Mouse (Mus musculus) lung, embryonic 16.5 days (tissue): ENCODE measurements at regions not wholly inside any gene's neighbourhood (a gene's known extent, or its start where the extent isn't known, plus 50 kb on each side); places are given as distances from the start of the nearest gene placed in this dataset.

Experiments used
- ATAC-seq: fragments of 200-750 bp; cut with Nextera tagmentation; 2 replicates; pipeline ENCODE4 v1.8.0; 2017; ENCODE audit warnings: low read depth, mild to moderate bottlenecking, moderate library complexity
- H3K27ac ChIP-seq: fragments of 300-500 bp; sonication (generic); 2 replicates; pipeline ENCODE4 v1.5.1; 2014; ENCODE audit warnings: mild to moderate bottlenecking, control low read depth, low read length
- H3K27me3 ChIP-seq: fragments of 300-500 bp; sonication (generic); 2 replicates; pipeline ENCODE4 v1.6.1; 2014; ENCODE audit warnings: low read depth, low read length, mixed read lengths; ENCODE audit not compliant: control insufficient read depth, insufficient read depth
- H3K36me3 ChIP-seq: fragments of 300-500 bp; sonication (generic); 2 replicates; pipeline ENCODE4 v1.6.1; 2014; ENCODE audit warnings: low read length; ENCODE audit not compliant: control insufficient read depth, insufficient read depth
- H3K4me1 ChIP-seq: fragments of 300-500 bp; sonication (generic); replicated peaks from 2 replicates; pipeline ENCODE4 v1.6.1; 2014; ENCODE audit warnings: low read length, mixed read lengths; ENCODE audit not compliant: control insufficient read depth, insufficient read depth
- H3K4me2 ChIP-seq: fragments of 300-500 bp; sonication (generic); 2 replicates; pipeline ENCODE4 v1.6.1; 2014; ENCODE audit warnings: low read depth, low read length, control low read depth
- H3K4me3 ChIP-seq: fragments of 300-500 bp; sonication (generic); 2 replicates; pipeline ENCODE4 v1.5.1; 2014; ENCODE audit warnings: mild to moderate bottlenecking, low read length, control low read depth
- H3K9ac ChIP-seq: fragments of 300-500 bp; sonication (generic); 2 replicates; pipeline ENCODE4 v1.6.1; 2014; ENCODE audit warnings: low read length, control low read depth
- H3K9me3 ChIP-seq: fragments of 300-500 bp; sonication (generic); 2 replicates; pipeline ENCODE4 v1.6.1; 2016; ENCODE audit warnings: low read length; ENCODE audit not compliant: control insufficient read depth
- WGBS: fragments of 180-500 bp; shearing (Covaris S2); extraction: QIAGEN DNeasy Blood & Tissue Kit; methylation state at CpG from one replicate; pipeline ENCODE4 v1.1.7; 2014; 5-methylcytosine and 5-hydroxymethylcytosine counted together

DNA sequence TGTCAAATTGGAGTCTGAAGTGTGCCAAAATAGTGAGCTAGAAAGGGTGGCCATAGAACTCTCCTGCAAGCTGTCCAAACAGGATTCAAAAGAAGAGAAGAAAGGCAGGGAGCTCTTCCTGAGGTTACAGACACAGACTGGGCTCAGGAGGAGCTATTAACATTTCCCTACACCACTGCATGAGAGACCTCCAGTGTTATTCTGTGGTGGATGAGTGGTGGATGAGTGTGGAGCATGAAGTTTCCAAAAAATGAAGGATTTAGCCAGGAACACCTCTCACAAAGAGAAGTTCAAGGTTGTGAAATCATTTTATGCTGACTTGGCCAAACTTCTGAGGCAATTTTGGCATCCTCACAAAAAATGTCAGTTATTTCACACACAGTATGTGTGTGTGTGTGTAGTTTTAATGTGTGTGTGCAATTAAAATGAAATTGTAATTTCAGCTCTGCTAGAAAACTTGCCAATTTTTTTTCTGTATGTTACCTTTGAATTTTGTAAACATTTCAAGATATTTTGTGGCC lies 388.5 kb upstream of the Gm765 start:
- Histone ChIP-seq H3K4me1 (peaks cover 3% of the 10 kb centered on the region; the same call in 1 of the 2 replicates), H3K4me2 (no peak overlapping the region), H3K27me3 (no peaks in the 10 kb centered on the region), H3K9ac (no peak overlapping the region), H3K9me3 (no peaks in the 10 kb centered on the region), H3K27ac (no peak overlapping the region), H3K4me3 (no peak overlapping the region), H3K36me3 (no peaks in the 10 kb centered on the region)
- peak; percentile 51; the same call in 1 of the 2 replicates for ATAC-seq

DNA sequence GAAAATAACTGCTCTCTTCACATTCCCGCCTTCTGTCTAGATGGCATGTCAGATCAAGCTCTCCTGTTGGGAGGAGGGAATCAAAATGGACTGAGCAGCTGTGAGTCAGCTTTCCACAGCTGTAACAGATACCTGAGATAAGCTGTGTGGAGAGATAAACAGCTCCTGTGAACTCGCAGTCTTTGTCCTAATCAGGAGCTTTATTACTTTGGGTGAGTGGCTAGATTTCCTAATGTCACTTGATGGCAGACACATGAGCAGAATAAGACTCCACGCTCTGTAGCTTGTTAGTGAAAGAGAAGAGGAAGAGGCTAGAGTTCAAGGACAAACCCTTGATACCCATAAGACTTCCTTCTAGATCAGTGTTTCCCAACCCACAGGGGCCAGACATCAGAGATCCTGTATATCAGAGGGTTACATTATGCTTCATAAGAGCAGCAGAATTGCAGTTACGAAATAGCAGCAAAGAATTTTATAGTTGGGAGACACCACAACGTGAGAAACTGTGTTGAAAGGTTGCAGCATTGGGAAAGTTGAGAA lies 384.1 kb upstream of the Gm765 start:
- Histone ChIP-seq H3K4me2 (no peak overlapping the region), H3K4me1 (peaks cover 3% of the 10 kb centered on the region; the same call in 1 of the 2 replicates), H3K4me3 (no peak overlapping the region), H3K27ac (no peak overlapping the region), H3K9ac (no peak overlapping the region), H3K27me3 (no peaks in the 10 kb centered on the region), H3K9me3 (no peaks in the 10 kb centered on the region), H3K36me3 (no peaks in the 10 kb centered on the region)
- no peak for ATAC-seq
- 56% methylated on average over 5 of the region's 5 CpGs for WGBS

DNA sequence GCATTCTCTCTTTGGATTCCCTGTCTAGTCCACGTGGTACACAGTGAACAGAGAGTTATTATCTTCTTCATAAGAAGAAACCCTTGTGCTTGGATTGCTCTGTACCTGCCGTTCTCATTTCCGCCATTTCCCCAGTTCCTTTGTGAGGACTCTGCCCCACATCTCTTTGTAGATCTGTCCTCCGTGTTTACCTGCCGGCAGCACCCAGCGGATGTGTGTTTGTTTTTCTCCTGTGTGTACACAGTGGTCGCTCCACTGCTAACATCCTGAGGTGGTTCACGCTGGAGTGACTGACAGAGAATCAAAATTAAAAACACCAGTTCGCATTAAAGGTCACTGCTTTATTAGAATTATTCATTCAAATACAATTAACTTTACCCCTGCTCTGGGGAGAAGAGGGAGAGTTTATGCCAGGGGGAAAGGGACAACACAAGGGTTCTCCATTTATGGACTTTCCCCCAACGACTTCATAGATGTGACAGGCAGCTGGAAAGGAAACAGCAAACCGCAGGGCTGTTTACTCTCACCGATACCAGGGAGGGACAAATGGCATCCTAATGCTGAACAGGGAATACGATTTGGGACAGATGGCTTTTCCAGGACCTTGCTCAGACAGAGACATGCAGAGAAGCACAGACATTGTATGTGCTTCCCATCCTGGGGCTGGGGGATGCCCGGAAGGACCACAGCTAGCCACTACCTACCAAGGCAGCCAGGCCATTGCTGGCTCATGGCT lies 362.5 kb upstream of the Gm765 start:
- Histone ChIP-seq H3K27me3 (no peaks in the 10 kb centered on the region), H3K4me2 (no peak overlapping the region), H3K4me3 (no peak overlapping the region), H3K36me3 (no peaks in the 10 kb centered on the region), H3K9ac (no peak overlapping the region), H3K9me3 (no peaks in the 10 kb centered on the region), H3K4me1 (no peaks in the 10 kb centered on the region), H3K27ac (no peak overlapping the region)
- ATAC-seq, result no peak
- WGBS, result 42% methylated on average over 14 of the region's 14 CpGs

DNA sequence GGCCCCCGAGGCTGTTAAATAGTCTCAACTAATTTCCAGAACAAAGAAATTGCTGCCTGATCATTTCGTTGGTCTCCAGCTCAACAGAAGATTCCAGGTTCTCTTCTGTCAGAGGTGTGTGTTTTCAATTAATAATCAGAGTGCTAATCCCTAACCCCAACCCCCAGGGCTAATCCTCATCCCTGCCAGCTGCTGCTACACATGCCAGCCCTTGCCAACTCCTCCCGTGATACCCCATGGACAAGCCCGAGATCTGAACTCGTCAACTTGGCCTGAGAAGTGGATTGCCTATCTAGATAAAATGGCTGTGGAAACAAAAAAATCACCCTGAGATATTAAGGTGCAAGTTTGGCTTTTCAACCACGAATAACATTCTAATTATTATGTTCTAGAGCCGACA lies 355.0 kb upstream of the Gm765 start:
- no peaks in the 10 kb centered on the region for H3K4me1 ChIP-seq
- H3K27me3 ChIP-seq, result no peaks in the 10 kb centered on the region
- H3K9ac ChIP-seq, result no peak overlapping the region
- ATAC-seq, result no peak
- H3K9me3 ChIP-seq, result no peaks in the 10 kb centered on the region
- no peaks in the 10 kb centered on the region for H3K36me3 ChIP-seq
- WGBS, result 77% methylated on average over 7 of the region's 7 CpGs
- H3K27ac ChIP-seq, result no peak overlapping the region
- no peak overlapping the region for H3K4me2 ChIP-seq
- H3K4me3 ChIP-seq, result no peak overlapping the region

DNA sequence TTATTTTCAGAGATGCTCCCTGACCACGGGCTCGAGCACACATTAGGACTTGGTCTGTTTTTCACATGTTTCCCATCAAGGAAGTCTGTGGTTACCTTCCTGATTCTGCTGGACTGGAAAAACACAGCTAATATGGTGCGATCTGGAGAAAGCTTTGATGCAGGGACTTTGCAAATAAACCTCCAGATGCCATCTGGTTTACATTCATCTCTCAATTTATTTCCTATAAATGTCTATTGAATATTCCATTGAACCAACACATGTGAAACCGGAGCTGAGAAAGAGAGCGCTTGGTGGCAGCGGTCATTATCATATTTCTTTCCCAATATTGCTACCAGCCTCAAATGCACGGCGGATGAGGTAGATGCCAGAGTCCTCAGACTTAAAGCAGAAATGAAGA lies 350.9 kb upstream of the Gm765 start:
- Histone ChIP-seq H3K4me1 (no peaks in the 10 kb centered on the region), H3K9me3 (no peaks in the 10 kb centered on the region), H3K4me3 (no peak overlapping the region), H3K9ac (no peak overlapping the region), H3K4me2 (no peak overlapping the region), H3K27me3 (no peaks in the 10 kb centered on the region), H3K27ac (no peak overlapping the region), H3K36me3 (no peaks in the 10 kb centered on the region)
- WGBS, result 72% methylated on average over 8 of the region's 8 CpGs
- ATAC-seq, result no peak

DNA sequence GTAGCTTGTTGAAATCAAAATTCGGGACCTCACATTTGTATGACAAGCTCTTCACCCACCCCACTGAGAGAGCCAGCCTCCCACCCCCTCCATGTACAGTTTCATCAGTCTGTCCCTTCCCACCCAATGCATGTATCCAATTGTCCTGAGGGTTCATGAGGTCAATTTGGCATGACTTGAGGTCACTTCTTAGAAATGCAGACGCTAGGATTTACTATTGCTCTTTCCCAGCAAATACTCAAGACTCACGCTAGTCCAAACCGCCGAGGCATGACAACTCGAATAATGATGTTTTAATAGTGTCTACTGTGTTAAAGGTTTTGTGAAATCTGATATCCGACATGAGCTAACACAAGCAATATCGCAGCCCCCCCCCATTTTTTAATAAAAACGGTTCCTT lies 347.6 kb upstream of the Gm765 start:
- no peak overlapping the region for H3K27ac ChIP-seq
- H3K27me3 ChIP-seq, result no peaks in the 10 kb centered on the region
- no peaks in the 10 kb centered on the region for H3K4me1 ChIP-seq
- H3K9me3 ChIP-seq, result no peaks in the 10 kb centered on the region
- no peak overlapping the region for H3K9ac ChIP-seq
- no peak overlapping the region for H3K4me3 ChIP-seq
- H3K4me2 ChIP-seq, result no peak overlapping the region
- no peaks in the 10 kb centered on the region for H3K36me3 ChIP-seq
- 68% methylated on average over 9 of the region's 9 CpGs for WGBS
- no peak for ATAC-seq

DNA sequence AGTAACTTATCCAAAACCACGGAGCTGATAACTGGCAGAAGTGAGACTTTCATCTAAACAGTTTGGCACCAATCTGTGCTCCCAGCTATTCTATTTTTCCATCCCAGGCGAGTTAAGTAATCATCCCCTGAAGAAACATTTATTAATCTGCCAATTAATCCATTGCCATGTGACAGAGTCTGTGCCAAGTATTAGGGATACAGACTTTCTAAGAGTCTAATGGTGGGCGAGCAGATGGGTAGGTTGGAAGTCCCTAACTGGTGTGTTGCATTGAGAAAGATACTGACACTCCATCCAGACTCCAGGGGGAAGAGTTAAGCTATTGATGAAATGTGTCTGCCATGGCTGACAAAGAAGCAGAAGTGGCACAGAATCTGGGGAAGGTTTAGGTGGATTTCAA lies 346.8 kb upstream of the Gm765 start:
- no peak for ATAC-seq
- H3K4me2 ChIP-seq, result no peak overlapping the region
- H3K27me3 ChIP-seq, result no peaks in the 10 kb centered on the region
- H3K27ac ChIP-seq, result no peak overlapping the region
- H3K36me3 ChIP-seq, result no peaks in the 10 kb centered on the region
- H3K9ac ChIP-seq, result no peak overlapping the region
- no peaks in the 10 kb centered on the region for H3K9me3 ChIP-seq
- 68% methylated on average over 3 of the region's 3 CpGs for WGBS
- H3K4me1 ChIP-seq, result no peaks in the 10 kb centered on the region
- H3K4me3 ChIP-seq, result no peak overlapping the region

DNA sequence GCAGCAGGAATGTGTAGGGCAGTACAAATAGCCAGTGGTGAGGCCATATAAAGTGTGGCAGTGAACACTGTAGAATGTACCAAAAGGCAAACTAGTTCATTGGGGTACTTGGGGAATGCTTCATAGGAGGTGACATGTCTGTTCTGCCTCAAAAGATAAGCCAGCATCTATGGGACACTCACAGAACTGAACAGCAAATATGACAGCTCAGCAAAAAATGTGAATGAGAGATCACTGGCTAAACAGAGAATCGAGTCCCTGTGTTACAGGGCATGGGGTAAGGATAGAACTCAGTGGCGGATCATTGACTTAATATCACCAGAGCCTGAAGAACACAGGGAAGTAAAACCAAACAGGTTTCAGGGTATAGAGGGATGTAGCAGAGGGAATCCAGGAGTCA lies 346.1 kb upstream of the Gm765 start:
- no peaks in the 10 kb centered on the region for H3K4me1 ChIP-seq
- H3K4me2 ChIP-seq, result no peak overlapping the region
- no peak overlapping the region for H3K4me3 ChIP-seq
- H3K27ac ChIP-seq, result no peak overlapping the region
- WGBS, result 89% methylated on average over 2 of the region's 2 CpGs
- no peaks in the 10 kb centered on the region for H3K27me3 ChIP-seq
- no peaks in the 10 kb centered on the region for H3K36me3 ChIP-seq
- no peaks in the 10 kb centered on the region for H3K9me3 ChIP-seq
- ATAC-seq, result no peak
- H3K9ac ChIP-seq, result no peak overlapping the region

DNA sequence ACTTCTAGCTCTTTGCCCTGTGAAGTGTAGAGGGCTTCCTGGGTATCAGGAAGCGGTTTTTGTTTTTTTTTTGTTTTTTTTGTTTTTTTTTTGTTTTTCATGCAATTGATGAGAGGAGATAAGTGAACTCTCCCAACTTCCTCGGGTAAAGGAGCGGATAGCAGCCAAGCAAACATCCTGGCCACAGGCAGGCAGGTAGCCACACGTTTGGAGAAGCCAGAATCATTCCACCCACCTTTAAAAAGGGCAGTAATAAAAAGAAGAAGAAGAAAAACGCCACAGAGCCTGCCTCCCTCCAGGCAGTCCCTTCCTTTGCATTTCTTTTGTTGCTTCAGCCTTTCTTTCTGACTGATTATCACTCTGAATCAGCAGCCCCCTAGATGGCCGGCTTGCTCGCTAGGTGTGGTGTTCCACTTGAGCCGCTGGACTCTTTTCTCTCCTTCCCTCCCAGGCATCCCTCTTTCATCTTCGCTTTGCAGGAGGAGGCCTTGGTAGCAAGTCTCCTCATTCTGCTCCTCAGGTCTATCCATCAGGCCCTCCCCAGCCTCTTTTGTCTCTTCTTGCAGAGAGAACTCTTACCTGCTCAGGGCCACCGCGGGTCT lies 323.9 kb upstream of the Gm765 start:
- H3K9ac ChIP-seq, result no peak overlapping the region
- no peak overlapping the region for H3K4me2 ChIP-seq
- H3K4me3 ChIP-seq, result no peak overlapping the region
- H3K27me3 ChIP-seq, result no peaks in the 10 kb centered on the region
- no peak overlapping the region for H3K27ac ChIP-seq
- H3K4me1 ChIP-seq, result no peaks in the 10 kb centered on the region
- WGBS, result 31% methylated on average over 11 of the region's 11 CpGs
- no peaks in the 10 kb centered on the region for H3K36me3 ChIP-seq
- peaks cover 5% of the 10 kb centered on the region for H3K9me3 ChIP-seq
- ATAC-seq, result no peak
